Mouse (Mus musculus): Measurements from ENCODE around the gene Add2. TPM values are rescaled to one million over a fixed set of nuclear protein-coding genes. Genes with fewer than 3 reads are reported as not detected.

Gene Add2
- polyA plus RNA-seq, 2 experiments, result 54.9 to 73.5 TPM

DNA sequence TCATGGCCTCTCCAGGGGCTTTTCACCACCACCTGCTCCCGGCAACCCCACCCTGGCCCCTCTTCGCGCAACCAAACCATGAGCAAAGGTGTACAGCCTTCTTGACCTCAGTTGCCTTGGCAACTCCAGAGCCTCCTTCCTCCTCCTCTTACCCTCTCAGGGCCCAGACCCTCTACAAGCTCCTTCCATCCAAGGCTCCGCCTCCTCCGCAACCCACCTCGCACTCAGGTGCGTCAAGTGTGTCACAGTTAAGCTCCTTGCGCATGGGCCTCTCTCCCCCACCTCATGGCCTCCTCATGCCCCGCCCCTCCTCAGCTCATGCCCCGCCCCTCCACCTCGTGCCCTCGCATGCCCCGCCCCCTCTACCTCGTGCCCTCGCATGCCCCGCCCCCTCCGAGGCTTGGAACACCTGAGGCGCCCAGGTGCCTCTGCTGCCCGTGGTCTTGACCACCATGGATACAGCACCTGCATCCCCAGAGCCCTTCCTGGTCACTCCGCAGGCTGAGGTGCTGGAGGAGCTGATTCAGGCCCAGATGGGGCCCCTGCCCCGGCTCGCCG lies 11.6 kb upstream of the Add2 start:
- H3K27me3 ChIP-seq (ENCODE audit: control insufficient read depth, insufficient read depth, low read length), result no peaks in the 10 kb centered on the region
- no peak overlapping the region for H3K4me3 ChIP-seq (ENCODE audit: insufficient read depth in 1 of 2, low read depth in 2 of 2, low read length in 2 of 2)
- DNase-seq (ENCODE audit: low read depth in 3 of 3, low spot score in 3 of 3) (no peak), ATAC-seq (ENCODE audit: insufficient read depth) (no peak)
- H3K36me3 ChIP-seq (replicated peaks; ENCODE audit: control insufficient read depth, insufficient read depth, low read depth), result no peaks in the 10 kb centered on the region
- TF ChIP-seq CTCF (IDR thresholded peaks at IDR 0.05; ENCODE audit: low read depth), result no peak
- TF ChIP-seq EP300 (IDR thresholded peaks at IDR 0.05; ENCODE audit: low read depth), result no peak
- no peaks in the 10 kb centered on the region for H3K9me3 ChIP-seq (ENCODE audit: control insufficient read depth, low read length)
- no peak overlapping the region for H3K27ac ChIP-seq
- H3K4me2 ChIP-seq (ENCODE audit: low read depth), result no peak overlapping the region
- no peak overlapping the region for H3K9ac ChIP-seq (replicated peaks)
- 74% methylated on average over 23 of the region's 23 CpGs for WGBS (ENCODE audit: insufficient replicate concordance)
- H3K4me1 ChIP-seq (replicated peaks; ENCODE audit: control insufficient read depth in 2 of 2, insufficient read depth in 2 of 2, low read length in 1 of 2), result peaks cover 0 to 4% of the 10 kb centered on the region in 2 experiments; a peak in 1 of 4 replicates

- DNase-seq (ENCODE audit: low read depth in 3 of 3, low spot score in 3 of 3) (no peak), ATAC-seq (ENCODE audit: insufficient read depth) (no peak)
- Histone ChIP-seq H3K9ac (replicated peaks) (no peak overlapping the region), H3K27ac (no peak overlapping the region), H3K9me3 (ENCODE audit: control insufficient read depth, low read length) (no peaks in the 10 kb centered on the region), H3K4me2 (ENCODE audit: low read depth) (no peak overlapping the region), H3K4me1 (replicated peaks; ENCODE audit: control insufficient read depth in 2 of 2, insufficient read depth in 2 of 2, low read length in 1 of 2) (peaks cover 0 to 4% of the 10 kb centered on the region in 2 experiments; a peak in 1 of 4 replicates), H3K36me3 (replicated peaks; ENCODE audit: control insufficient read depth, insufficient read depth, low read depth) (no peaks in the 10 kb centered on the region), H3K4me3 (ENCODE audit: insufficient read depth in 1 of 2, low read depth in 2 of 2, low read length in 2 of 2) (no peak overlapping the region), H3K27me3 (ENCODE audit: control insufficient read depth, insufficient read depth, low read length) (no peaks in the 10 kb centered on the region)
- TF ChIP-seq CTCF (IDR thresholded peaks at IDR 0.05; ENCODE audit: low read depth), result no peak
- no peak for TF ChIP-seq EP300 (IDR thresholded peaks at IDR 0.05; ENCODE audit: low read depth)
- WGBS (ENCODE audit: insufficient replicate concordance), result 29% methylated on average over 4 of the region's 4 CpGs
Observed at GRCm38 (mm10) chr6:86019415-86020237, 8.9 kb upstream of the Add2 start.

DNA sequence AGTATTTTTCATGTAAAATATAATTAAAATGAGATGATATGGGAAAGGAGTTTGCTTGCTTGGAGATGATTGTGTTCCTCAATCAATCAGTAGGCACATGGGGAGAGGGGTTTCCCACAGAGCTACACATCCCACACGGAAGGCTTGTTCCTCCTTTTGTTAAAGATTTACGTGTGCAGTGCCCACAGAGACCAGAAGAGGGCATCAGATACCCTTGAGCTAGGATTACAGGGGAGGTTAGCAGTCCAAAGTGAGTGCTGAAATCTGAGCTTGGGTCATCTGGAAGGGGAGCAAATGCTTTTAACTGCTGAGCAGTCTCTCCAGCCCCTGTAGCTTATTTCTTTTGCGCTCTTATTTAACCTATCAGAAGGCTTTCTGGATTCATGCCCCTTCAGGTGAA lies 7.5 kb upstream of the Add2 start:
- 24% methylated on average over 3 of the region's 3 CpGs for WGBS (ENCODE audit: insufficient replicate concordance)
- Histone ChIP-seq H3K36me3 (replicated peaks; ENCODE audit: control insufficient read depth, insufficient read depth, low read depth) (no peaks in the 10 kb centered on the region), H3K4me2 (ENCODE audit: low read depth) (no peak overlapping the region), H3K4me1 (replicated peaks; ENCODE audit: control insufficient read depth in 2 of 2, insufficient read depth in 2 of 2, low read length in 1 of 2) (peaks cover 0 to 4% of the 10 kb centered on the region in 2 experiments; a peak in 1 of 4 replicates), H3K27me3 (ENCODE audit: control insufficient read depth, insufficient read depth, low read length) (peaks cover 1% of the 10 kb centered on the region; the same call in 1 of the 2 replicates), H3K27ac (no peak overlapping the region), H3K4me3 (ENCODE audit: insufficient read depth in 1 of 2, low read depth in 2 of 2, low read length in 2 of 2) (no peak overlapping the region), H3K9ac (replicated peaks) (no peak overlapping the region), H3K9me3 (ENCODE audit: control insufficient read depth, low read length) (no peaks in the 10 kb centered on the region)
- TF ChIP-seq EP300 (IDR thresholded peaks at IDR 0.05; ENCODE audit: low read depth) (no peak), CTCF (IDR thresholded peaks at IDR 0.05; ENCODE audit: low read depth) (peak; percentile 85)
- ATAC-seq (ENCODE audit: insufficient read depth) (no peak), DNase-seq (ENCODE audit: low read depth in 3 of 3, low spot score in 3 of 3) (peak in 1 of 3 experiments; percentile 27)

DNA sequence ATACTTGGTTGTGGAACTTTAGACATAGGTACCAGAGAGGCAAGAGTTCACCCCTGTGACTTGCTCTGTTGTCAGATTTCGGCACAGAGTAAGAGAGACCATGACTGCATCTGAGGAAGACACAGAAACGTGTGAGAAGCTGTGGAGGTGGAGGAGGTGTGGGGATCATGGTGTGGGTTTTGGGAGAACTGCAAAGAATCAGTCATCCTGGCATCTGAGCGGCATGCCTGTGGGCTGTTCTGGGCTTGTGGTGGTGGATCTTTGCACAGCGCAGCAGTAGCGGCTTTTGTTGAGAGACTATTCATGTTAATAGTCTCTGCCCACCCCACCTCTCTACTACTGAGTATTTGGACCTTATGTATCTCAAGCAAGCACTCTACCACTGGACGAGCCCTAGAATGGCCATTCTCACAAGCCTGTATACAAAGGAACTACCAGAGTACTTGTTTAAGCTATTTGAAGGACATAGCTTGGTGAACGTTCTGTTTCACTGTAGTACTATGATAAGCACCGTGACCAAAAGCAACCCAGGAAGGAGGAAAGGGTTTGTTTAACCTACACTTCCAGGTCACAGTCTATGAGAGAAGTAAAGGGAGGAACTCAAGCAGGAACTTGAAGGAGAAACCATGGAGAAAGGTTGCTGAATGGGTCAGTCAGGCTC lies 1.7 kb upstream of the Add2 start:
- DNase-seq (ENCODE audit: low read depth in 3 of 3, low spot score in 3 of 3) (no peak), ATAC-seq (ENCODE audit: insufficient read depth) (no peak)
- peaks cover 46% of the 10 kb centered on the region for H3K27me3 ChIP-seq (ENCODE audit: control insufficient read depth, insufficient read depth, low read length)
- no peaks in the 10 kb centered on the region for H3K9me3 ChIP-seq (ENCODE audit: control insufficient read depth, low read length)
- no peak overlapping the region for H3K4me2 ChIP-seq (ENCODE audit: low read depth)
- 50% methylated on average over 8 of the region's 8 CpGs for WGBS (ENCODE audit: insufficient replicate concordance)
- no peak overlapping the region for H3K9ac ChIP-seq (replicated peaks)
- no peak overlapping the region for H3K27ac ChIP-seq
- H3K4me1 ChIP-seq (replicated peaks; ENCODE audit: control insufficient read depth in 2 of 2, insufficient read depth in 2 of 2, low read length in 1 of 2), result no peaks in the 10 kb centered on the region
- no peaks in the 10 kb centered on the region for H3K36me3 ChIP-seq (replicated peaks; ENCODE audit: control insufficient read depth, insufficient read depth, low read depth)
- TF ChIP-seq EP300 (IDR thresholded peaks at IDR 0.05; ENCODE audit: low read depth) (no peak), CTCF (IDR thresholded peaks at IDR 0.05; ENCODE audit: low read depth) (no peak)
- H3K4me3 ChIP-seq (ENCODE audit: insufficient read depth in 1 of 2, low read depth in 2 of 2, low read length in 2 of 2), result no peak overlapping the region

- DNase-seq (ENCODE audit: low read depth in 3 of 3, low spot score in 3 of 3) (no peak), ATAC-seq (ENCODE audit: insufficient read depth) (no peak)
- no peak overlapping the region for H3K27ac ChIP-seq
- no peaks in the 10 kb centered on the region for H3K9me3 ChIP-seq (ENCODE audit: control insufficient read depth, low read length)
- H3K4me1 ChIP-seq (replicated peaks; ENCODE audit: control insufficient read depth in 2 of 2, insufficient read depth in 2 of 2, low read length in 1 of 2), result no peaks in the 10 kb centered on the region
- no peak overlapping the region for H3K4me3 ChIP-seq (ENCODE audit: insufficient read depth in 1 of 2, low read depth in 2 of 2, low read length in 2 of 2)
- H3K36me3 ChIP-seq (replicated peaks; ENCODE audit: control insufficient read depth, insufficient read depth, low read depth), result no peaks in the 10 kb centered on the region
- WGBS (ENCODE audit: insufficient replicate concordance), result 43% methylated on average over 2 of the region's 2 CpGs
- TF ChIP-seq CTCF (IDR thresholded peaks at IDR 0.05; ENCODE audit: low read depth) (no peak), EP300 (IDR thresholded peaks at IDR 0.05; ENCODE audit: low read depth) (no peak)
- H3K9ac ChIP-seq (replicated peaks), result no peak overlapping the region
- peaks cover 46% of the 10 kb centered on the region for H3K27me3 ChIP-seq (ENCODE audit: control insufficient read depth, insufficient read depth, low read length)
- H3K4me2 ChIP-seq (ENCODE audit: low read depth), result no peak overlapping the region
Observed at GRCm38 (mm10) chr6:86028150-86028549, 331 bp upstream of the Add2 start.
